Mouse (Mus musculus): ENCODE measurements around the gene Orai1. TPM values are rescaled to one million over a fixed set of nuclear protein-coding genes. Genes with fewer than 3 reads are reported as not detected.

The Orai1 gene
- polyA plus RNA-seq, 1 experiment from 2014 or later, result 8.7 TPM

DNA sequence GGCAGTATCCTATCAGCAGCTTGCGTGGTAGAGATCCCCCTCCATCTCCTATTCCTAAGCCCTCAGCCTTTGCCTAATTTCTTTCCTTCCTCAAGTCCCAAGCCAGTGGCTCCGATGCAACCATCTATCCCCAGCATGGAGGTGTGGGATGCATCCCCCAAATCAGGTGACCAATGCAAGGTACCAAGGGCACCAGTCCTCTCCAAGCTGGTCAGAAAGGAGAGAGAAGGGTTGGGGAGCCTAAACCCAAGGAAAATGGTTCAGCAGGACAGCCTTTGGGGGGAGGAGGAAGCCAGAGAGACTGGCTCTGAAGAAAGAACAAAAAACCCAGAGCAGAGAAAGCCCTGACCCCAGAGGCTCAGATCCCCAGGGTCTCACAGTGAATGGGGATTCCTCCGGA, 29.6 kb upstream of the Orai1 start:
- ATAC-seq (ENCODE audit: insufficient read depth, low FRiP score, low TSS enrichment) (no peak), DNase-seq (ENCODE audit: low spot score) (no peak)
- Histone ChIP-seq H3K27ac (ENCODE audit: low read depth, low read length) (no peak overlapping the region), H3K4me2 (ENCODE audit: low read depth) (no peak overlapping the region), H3K27me3 (ENCODE audit: control insufficient read depth, insufficient read depth, low read length) (no peaks in the 10 kb centered on the region), H3K4me3 (ENCODE audit: low read depth, low read length) (no peak overlapping the region), H3K4me1 (ENCODE audit: control insufficient read depth, insufficient read depth, low read length) (peaks cover 29% of the 10 kb centered on the region), H3K9me3 (ENCODE audit: control insufficient read depth, low read length) (no peaks in the 10 kb centered on the region), H3K9ac (ENCODE audit: low read length) (peak overlapping the region; percentile 23; the same call in 1 of the 2 replicates), H3K36me3 (ENCODE audit: control insufficient read depth, insufficient read depth, low read length) (no peaks in the 10 kb centered on the region)
- 68% methylated on average over 3 of the region's 3 CpGs for WGBS

DNA sequence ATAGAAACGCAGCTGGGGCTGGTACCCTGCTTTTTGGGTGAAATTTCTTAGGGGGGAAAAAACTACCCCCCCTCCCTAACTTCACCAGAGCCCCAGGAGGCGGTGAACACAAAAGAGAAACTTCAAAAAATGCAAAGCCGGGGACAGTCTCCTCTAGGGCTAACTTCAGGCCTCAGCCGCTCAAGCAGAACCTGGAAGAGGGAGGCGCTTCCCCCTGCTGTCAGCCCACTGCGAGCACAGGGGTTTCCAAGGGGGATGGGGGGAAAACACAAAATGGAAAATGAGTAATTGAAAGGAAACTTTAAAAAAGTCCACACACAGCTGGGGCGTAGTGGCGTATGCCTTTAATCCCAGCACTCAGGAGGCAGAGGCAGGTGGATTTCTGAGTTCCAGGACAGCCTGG, 28.8 kb upstream of the Orai1 start:
- H3K4me3 ChIP-seq (ENCODE audit: low read depth, low read length), result no peak overlapping the region
- H3K4me1 ChIP-seq (ENCODE audit: control insufficient read depth, insufficient read depth, low read length), result peaks cover 37% of the 10 kb centered on the region
- no peak overlapping the region for H3K27ac ChIP-seq (ENCODE audit: low read depth, low read length)
- peak; percentile 45 for DNase-seq (ENCODE audit: low spot score)
- ATAC-seq (ENCODE audit: insufficient read depth, low FRiP score, low TSS enrichment), result no peak
- H3K36me3 ChIP-seq (ENCODE audit: control insufficient read depth, insufficient read depth, low read length), result no peaks in the 10 kb centered on the region
- no peak overlapping the region for H3K9ac ChIP-seq (ENCODE audit: low read length)
- WGBS, result 18% methylated on average over 8 of the region's 8 CpGs
- no peaks in the 10 kb centered on the region for H3K9me3 ChIP-seq (ENCODE audit: control insufficient read depth, low read length)
- H3K4me2 ChIP-seq (ENCODE audit: low read depth), result no peak overlapping the region; the same call in 1 of the 2 replicates
- no peaks in the 10 kb centered on the region for H3K27me3 ChIP-seq (ENCODE audit: control insufficient read depth, insufficient read depth, low read length)

GRCm38 (mm10) chr5:122987211-122988020, 27.5 kb upstream of the Orai1 start:
- Histone ChIP-seq H3K36me3 (ENCODE audit: control insufficient read depth, insufficient read depth, low read length) (no peaks in the 10 kb centered on the region), H3K4me2 (ENCODE audit: low read depth) (peak overlapping the region; percentile 95), H3K27me3 (ENCODE audit: control insufficient read depth, insufficient read depth, low read length) (no peaks in the 10 kb centered on the region), H3K4me3 (ENCODE audit: low read depth, low read length) (peak overlapping the region; percentile 68), H3K27ac (ENCODE audit: low read depth, low read length) (no peak overlapping the region), H3K9ac (ENCODE audit: low read length) (peak overlapping the region; percentile 78), H3K4me1 (ENCODE audit: control insufficient read depth, insufficient read depth, low read length) (peaks cover 44% of the 10 kb centered on the region), H3K9me3 (ENCODE audit: control insufficient read depth, low read length) (no peaks in the 10 kb centered on the region)
- WGBS, result under 1% methylated on average over 38 of the region's 39 CpGs
- ATAC-seq (ENCODE audit: insufficient read depth, low FRiP score, low TSS enrichment) (no peak), DNase-seq (ENCODE audit: low spot score) (peak; percentile 47)

GRCm38 (mm10) chr5:122988021-122988751, 26.7 kb upstream of the Orai1 start:
- Histone ChIP-seq H3K9ac (ENCODE audit: low read length) (peak overlapping the region; percentile 78), H3K27me3 (ENCODE audit: control insufficient read depth, insufficient read depth, low read length) (no peaks in the 10 kb centered on the region), H3K36me3 (ENCODE audit: control insufficient read depth, insufficient read depth, low read length) (no peaks in the 10 kb centered on the region), H3K4me2 (ENCODE audit: low read depth) (peak overlapping the region; percentile 95), H3K27ac (ENCODE audit: low read depth, low read length) (0 out of 2 replicates have a peak overlapping the region, but pooled peaks have one; percentile 34), H3K4me3 (ENCODE audit: low read depth, low read length) (peak overlapping the region; percentile 68), H3K4me1 (ENCODE audit: control insufficient read depth, insufficient read depth, low read length) (peaks cover 44% of the 10 kb centered on the region), H3K9me3 (ENCODE audit: control insufficient read depth, low read length) (no peaks in the 10 kb centered on the region)
- DNase-seq (ENCODE audit: low spot score) (peak; percentile 58), ATAC-seq (ENCODE audit: insufficient read depth, low FRiP score, low TSS enrichment) (no peak)
- WGBS, result under 1% methylated on average over 41 of the region's 41 CpGs

DNA sequence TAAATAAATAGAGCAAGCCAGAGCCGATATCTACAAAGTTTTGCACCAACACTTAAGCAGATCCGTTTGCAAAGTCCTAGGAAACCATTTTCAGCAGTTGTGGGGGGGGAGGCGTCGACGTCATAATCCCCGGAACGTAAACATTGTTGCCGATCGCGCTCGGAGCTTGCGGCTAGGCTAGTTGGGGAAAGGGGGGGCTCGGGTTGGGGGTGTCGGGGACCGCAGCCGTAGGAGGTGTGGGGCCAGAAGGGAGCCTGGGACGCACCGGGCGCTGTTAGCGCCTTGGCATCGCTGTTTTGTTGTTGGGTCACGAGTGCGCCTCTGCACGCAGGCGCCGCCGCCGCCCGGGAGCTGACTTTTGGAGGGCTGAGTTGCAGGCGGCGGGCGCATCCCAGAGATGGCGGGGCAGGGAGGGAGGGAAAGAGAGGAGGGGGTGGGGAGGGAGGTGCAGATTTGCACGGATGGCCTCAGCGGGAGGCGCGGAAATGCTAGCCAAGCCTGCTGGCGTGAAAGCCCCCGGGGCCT, 25.8 kb upstream of the Orai1 start:
- DNase-seq (ENCODE audit: low spot score) (peak; percentile 83), ATAC-seq (ENCODE audit: insufficient read depth, low FRiP score, low TSS enrichment) (peak; percentile 64; the same call in 1 of the 2 replicates)
- Histone ChIP-seq H3K9me3 (ENCODE audit: control insufficient read depth, low read length) (no peaks in the 10 kb centered on the region), H3K36me3 (ENCODE audit: control insufficient read depth, insufficient read depth, low read length) (no peaks in the 10 kb centered on the region), H3K9ac (ENCODE audit: low read length) (peak overlapping the region; percentile 78), H3K4me3 (ENCODE audit: low read depth, low read length) (peak overlapping the region; percentile 68), H3K27me3 (ENCODE audit: control insufficient read depth, insufficient read depth, low read length) (no peaks in the 10 kb centered on the region), H3K4me2 (ENCODE audit: low read depth) (peak overlapping the region; percentile 95), H3K4me1 (ENCODE audit: control insufficient read depth, insufficient read depth, low read length) (peaks cover 44% of the 10 kb centered on the region), H3K27ac (ENCODE audit: low read depth, low read length) (peak overlapping the region; percentile 78)
- WGBS, result 0% methylated on average over 33 of the region's 39 CpGs

DNA sequence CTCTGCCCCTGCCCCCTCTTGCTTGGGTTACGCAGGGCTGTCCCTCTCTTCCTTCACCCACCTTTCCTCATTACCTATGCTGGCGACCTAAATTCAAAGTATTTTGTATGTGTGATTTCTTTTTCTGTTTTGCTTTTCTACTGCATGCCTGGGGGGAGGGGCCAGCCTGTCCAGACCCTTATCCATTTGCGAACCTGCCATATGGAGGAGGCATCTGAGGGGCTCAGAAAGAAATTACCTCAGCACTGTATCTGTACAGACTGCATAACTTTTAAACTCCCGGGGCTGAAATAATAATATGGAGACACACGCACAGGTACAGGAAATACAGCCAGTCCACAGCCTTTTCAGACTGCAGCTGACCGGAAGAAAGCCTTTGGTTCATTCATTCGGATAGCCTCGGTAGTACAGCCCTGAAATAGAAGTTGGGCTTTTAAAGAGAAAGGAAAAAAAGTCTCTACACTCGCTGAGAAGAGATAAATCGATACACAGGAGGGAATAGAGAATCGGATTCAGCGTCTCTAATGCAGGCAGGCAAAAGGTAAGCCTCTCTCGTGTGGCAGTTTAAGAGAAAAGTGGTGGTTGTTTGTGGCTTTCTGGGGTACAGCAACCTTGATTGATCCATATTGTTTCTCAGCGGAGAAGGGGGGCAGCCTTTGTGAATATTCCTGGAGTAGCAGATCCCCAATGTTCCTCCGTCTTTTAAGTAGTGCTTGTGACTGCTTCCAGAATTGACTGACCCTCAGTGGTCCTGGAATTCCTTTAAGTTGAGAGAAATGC, 25.1 kb upstream of the Orai1 start, which contains the start of gene Kdm2b:
Gene Kdm2b (minus strand): TSS at position 273 of the 780 bp plus-strand sequence.
- Histone ChIP-seq H3K36me3 (ENCODE audit: control insufficient read depth, insufficient read depth, low read length) (no peaks in the 10 kb centered on the region), H3K27me3 (ENCODE audit: control insufficient read depth, insufficient read depth, low read length) (no peaks in the 10 kb centered on the region), H3K27ac (ENCODE audit: low read depth, low read length) (peak within 1 kb of the TSS; percentile 78), H3K4me3 (ENCODE audit: low read depth, low read length) (peak within 1 kb of the TSS; percentile 68), H3K4me1 (ENCODE audit: control insufficient read depth, insufficient read depth, low read length) (peaks cover 46% of the 10 kb centered on the region), H3K4me2 (ENCODE audit: low read depth) (peak within 1 kb of the TSS; percentile 95), H3K9me3 (ENCODE audit: control insufficient read depth, low read length) (no peaks in the 10 kb centered on the region), H3K9ac (ENCODE audit: low read length) (peak within 1 kb of the TSS; percentile 78)
- ATAC-seq (ENCODE audit: insufficient read depth, low FRiP score, low TSS enrichment) (peak; percentile 36; the same call in 1 of the 2 replicates), DNase-seq (ENCODE audit: low spot score) (no peak)
- WGBS, result 2% methylated on average over 15 of the region's 15 CpGs

DNA sequence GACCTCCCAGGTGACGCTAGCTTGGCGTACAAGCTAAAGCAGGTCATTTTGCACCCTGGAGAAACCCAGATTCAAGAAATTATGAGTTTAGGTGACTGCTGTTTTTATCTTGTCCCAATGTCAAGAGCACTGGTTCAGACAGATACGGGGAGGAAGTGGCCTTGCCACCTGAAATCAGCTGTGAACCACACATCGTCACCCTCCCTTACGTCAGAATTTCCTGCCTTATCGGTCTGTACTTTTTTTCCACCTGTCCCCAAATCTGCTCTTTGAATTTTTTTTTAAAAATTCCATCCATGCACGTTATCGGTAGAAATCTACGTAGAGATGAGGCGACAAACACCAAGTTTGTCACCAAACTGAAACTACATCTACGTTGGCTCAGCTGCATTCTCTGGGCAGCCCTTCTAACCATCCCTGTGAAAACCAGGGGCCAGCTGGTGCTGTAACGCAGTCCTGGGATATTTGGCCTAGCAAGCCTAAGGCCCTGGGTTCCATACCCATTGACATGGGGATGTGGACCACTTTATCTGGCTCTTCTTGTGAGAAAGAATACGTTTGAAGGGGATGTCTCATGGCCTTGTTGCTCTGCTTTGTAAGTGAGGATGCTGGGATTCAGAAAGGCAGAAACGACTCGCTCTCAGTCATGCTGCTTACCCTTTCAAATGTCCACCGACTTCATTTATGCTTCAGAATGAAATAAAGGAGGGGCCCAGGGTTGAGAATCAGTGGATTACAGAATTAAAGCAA, 24.3 kb upstream of the Orai1 start:
- H3K27me3 ChIP-seq (ENCODE audit: control insufficient read depth, insufficient read depth, low read length), result no peaks in the 10 kb centered on the region
- H3K9ac ChIP-seq (ENCODE audit: low read length), result peak overlapping the region; percentile 78
- H3K9me3 ChIP-seq (ENCODE audit: control insufficient read depth, low read length), result no peaks in the 10 kb centered on the region
- no peak for ATAC-seq (ENCODE audit: insufficient read depth, low FRiP score, low TSS enrichment)
- peak; percentile 28 for DNase-seq (ENCODE audit: low spot score)
- peak overlapping the region; percentile 95 for H3K4me2 ChIP-seq (ENCODE audit: low read depth)
- H3K4me1 ChIP-seq (ENCODE audit: control insufficient read depth, insufficient read depth, low read length), result peaks cover 39% of the 10 kb centered on the region
- no peaks in the 10 kb centered on the region for H3K36me3 ChIP-seq (ENCODE audit: control insufficient read depth, insufficient read depth, low read length)
- H3K27ac ChIP-seq (ENCODE audit: low read depth, low read length), result 0 out of 2 replicates have a peak overlapping the region, but pooled peaks have one; percentile 24
- WGBS, result 5% methylated on average over 16 of the region's 16 CpGs
- H3K4me3 ChIP-seq (ENCODE audit: low read depth, low read length), result peak overlapping the region; percentile 68
